Mouse (Mus musculus) neural tube, embryonic 12.5 days (tissue): ENCODE measurements around the gene Asb8. TPM values are rescaled to one million over a fixed set of nuclear protein-coding genes. Genes with fewer than 3 reads are reported as not detected.
A peak's percentile ranks its signal among the peaks of the same experiment; 100 is the strongest.

ENCODE experiments used
- ATAC-seq: fragments of 200-750 bp; cut with Nextera tagmentation; 2 replicates; pipeline ENCODE4 v1.8.0; 2017; ENCODE audit warnings: low read depth, mild to moderate bottlenecking, moderate TSS enrichment, moderate library complexity; ENCODE audit not compliant: low FRiP score
- H3K27ac ChIP-seq: fragments of 300-500 bp; sonication (generic); 2 replicates; pipeline ENCODE4 v1.5.1; 2016
- H3K27me3 ChIP-seq: fragments of 300-500 bp; sonication (generic); replicated peaks from 2 replicates; pipeline ENCODE4 v1.6.1; 2016; ENCODE audit warnings: mild to moderate bottlenecking
- H3K36me3 ChIP-seq: fragments of 300-500 bp; sonication (generic); 2 replicates; pipeline ENCODE4 v1.6.1; 2016; ENCODE audit warnings: mild to moderate bottlenecking
- H3K4me1 ChIP-seq: fragments of 300-500 bp; sonication (generic); 2 replicates; pipeline ENCODE4 v1.6.1; 2016
- H3K4me2 ChIP-seq: fragments of 300-500 bp; sonication (generic); replicated peaks from 2 replicates; pipeline ENCODE4 v1.6.1; 2016; ENCODE audit warnings: mild to moderate bottlenecking
- H3K4me3 ChIP-seq: fragments of 300-500 bp; sonication (generic); 2 replicates; pipeline ENCODE4 v1.5.1; 2016
- H3K9ac ChIP-seq: fragments of 300-500 bp; sonication (generic); 2 replicates; pipeline ENCODE4 v1.6.1; 2016; ENCODE audit warnings: mild to moderate bottlenecking
- H3K9me3 ChIP-seq: fragments of 300-500 bp; sonication (generic); 2 replicates; pipeline ENCODE4 v1.6.1; 2016; ENCODE audit warnings: mild to moderate bottlenecking
- WGBS: fragments of 180-500 bp; shearing (Covaris S2); methylation state at CpG from one replicate; pipeline ENCODE4 v1.1.7; 2016; 5-methylcytosine and 5-hydroxymethylcytosine counted together
- polyA plus RNA-seq: library from polyadenylated mRNA; unstranded; fragments of >200 nt; fragmentation: Nextera tagmentation; extraction: Ambion mirVana; gene quantifications from 2 replicates; pipeline ENCODE4 v1.2.1, GENCODE M21; 2016

Gene Asb8
- polyA plus RNA-seq, 1 experiment from 2014 or later = 51.4 TPM

DNA sequence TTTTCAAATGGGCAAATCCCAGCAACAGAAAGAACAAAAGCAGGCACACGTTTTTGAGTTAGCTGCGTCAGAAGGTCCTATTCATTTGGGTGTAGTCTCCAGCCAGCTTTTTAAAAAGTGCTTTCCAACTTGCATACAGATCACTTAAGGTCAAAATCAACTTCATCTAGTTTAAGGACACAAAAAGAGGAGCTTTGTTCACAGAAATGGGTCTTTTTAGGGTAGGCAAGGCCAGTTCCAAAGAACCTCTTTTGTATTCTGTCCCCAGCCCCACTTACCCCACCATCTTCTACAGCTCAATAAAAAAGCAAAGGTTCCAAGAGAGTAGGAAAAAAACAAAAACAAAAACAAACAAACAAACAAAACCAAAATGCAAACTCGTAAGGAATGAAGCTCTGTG lies 30.8 kb downstream of the Asb8 start:
- H3K9ac ChIP-seq = no peak overlapping the region
- no peak overlapping the region for H3K4me3 ChIP-seq
- no peaks in the 10 kb centered on the region for H3K4me1 ChIP-seq
- H3K4me2 ChIP-seq = no peak overlapping the region
- peaks cover 89% of the 10 kb centered on the region for H3K36me3 ChIP-seq
- WGBS = 79% methylated on average over 3 of the region's 3 CpGs
- no peak overlapping the region for H3K27ac ChIP-seq
- H3K9me3 ChIP-seq = no peaks in the 10 kb centered on the region
- ATAC-seq = no peak
- no peaks in the 10 kb centered on the region for H3K27me3 ChIP-seq

DNA sequence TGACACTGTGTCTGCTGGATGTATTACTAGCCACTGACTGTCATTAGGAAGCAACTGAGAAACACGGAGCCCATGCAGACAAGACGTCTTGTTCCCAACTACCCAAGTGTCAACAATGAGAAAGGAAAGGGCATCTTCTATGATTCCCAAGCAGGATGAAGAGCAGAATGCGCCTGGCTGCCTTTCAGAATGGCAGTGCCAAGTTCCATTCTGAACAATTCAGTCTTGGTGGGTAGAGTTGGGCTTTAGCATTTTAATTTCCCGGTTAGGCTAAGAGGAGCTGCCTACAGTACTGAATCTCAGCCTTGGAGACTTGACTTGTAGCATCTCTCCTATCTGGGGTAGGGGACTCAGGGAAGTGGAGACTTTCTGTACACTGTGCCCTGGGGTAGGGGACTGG lies 31.4 kb downstream of the Asb8 start:
- H3K4me3 ChIP-seq = no peak overlapping the region
- H3K27ac ChIP-seq = no peak overlapping the region
- no peaks in the 10 kb centered on the region for H3K9me3 ChIP-seq
- H3K36me3 ChIP-seq = peaks cover 82% of the 10 kb centered on the region
- no peaks in the 10 kb centered on the region for H3K4me1 ChIP-seq
- no peak for ATAC-seq
- no peak overlapping the region for H3K9ac ChIP-seq
- 93% methylated on average over 4 of the region's 4 CpGs for WGBS
- no peaks in the 10 kb centered on the region for H3K27me3 ChIP-seq
- H3K4me2 ChIP-seq = no peak overlapping the region

DNA sequence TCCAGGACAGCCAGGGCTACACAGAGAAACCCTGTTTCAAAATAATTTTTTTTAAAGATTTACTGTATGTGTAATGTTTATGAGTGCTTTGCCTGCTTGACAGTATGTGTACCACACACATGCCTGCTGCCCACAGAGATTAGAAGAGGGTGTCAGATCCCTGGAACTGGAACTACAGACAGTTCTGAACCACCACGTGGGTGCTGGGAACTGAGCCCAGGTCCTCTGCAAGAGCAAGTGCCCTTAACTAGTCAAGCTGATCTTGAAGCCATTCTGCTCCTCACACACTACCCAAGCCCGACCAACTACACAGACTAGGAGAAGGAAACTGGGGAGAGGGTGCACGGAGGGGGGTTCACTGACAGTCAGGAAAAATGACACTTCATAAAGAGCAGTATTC lies 32.0 kb downstream of the Asb8 start:
- Histone ChIP-seq H3K27me3 (no peaks in the 10 kb centered on the region), H3K9me3 (no peaks in the 10 kb centered on the region), H3K4me3 (no peak overlapping the region), H3K4me1 (no peaks in the 10 kb centered on the region), H3K27ac (no peak overlapping the region), H3K36me3 (peaks cover 82% of the 10 kb centered on the region), H3K4me2 (no peak overlapping the region), H3K9ac (no peak overlapping the region)
- no peak for ATAC-seq
- 94% methylated on average over 3 of the region's 3 CpGs for WGBS

DNA sequence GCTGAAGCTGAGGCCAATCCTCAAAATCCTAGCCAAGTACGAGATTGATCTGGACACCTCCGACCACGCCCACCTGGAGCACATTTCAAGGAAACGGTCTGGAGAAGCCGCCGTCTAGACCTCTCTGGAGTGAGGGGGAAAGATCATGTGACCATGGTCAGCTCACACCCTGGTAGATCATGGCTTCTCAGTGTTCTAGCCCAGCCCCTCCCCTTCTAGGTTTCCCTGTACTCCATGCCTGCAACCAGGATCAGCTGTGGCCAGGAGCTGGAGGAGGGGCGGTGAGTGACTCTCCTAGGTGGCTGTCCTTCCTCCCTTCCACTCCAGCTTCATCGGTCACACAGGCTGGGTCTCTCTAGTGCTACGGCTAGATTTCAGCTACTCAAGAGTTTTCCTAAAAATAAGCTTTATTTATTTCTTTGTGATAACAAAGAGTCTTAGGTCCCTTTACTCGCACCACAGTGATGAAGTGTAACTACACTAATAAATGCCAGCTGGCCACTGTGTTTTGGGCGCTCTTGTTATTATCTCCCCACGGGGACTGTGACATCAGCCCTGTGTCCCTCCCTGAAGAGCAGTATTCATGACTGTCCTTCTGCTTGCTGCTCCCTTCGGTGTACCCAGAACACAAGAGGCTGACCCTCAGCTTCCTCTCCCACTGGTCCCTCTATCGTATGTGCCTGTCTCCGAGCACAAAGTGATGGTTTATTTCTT lies 33.3 kb downstream of the Asb8 start:
- Histone ChIP-seq H3K36me3 (peaks cover 75% of the 10 kb centered on the region), H3K9me3 (no peaks in the 10 kb centered on the region), H3K4me3 (no peak overlapping the region), H3K27ac (no peak overlapping the region), H3K4me2 (no peak overlapping the region), H3K4me1 (no peaks in the 10 kb centered on the region), H3K9ac (no peak overlapping the region), H3K27me3 (no peaks in the 10 kb centered on the region)
- ATAC-seq = no peak
- WGBS = 92% methylated on average over 15 of the region's 15 CpGs

- H3K4me1 ChIP-seq = no peaks in the 10 kb centered on the region
- WGBS = 89% methylated on average over 7 of the region's 7 CpGs
- H3K4me2 ChIP-seq = no peak overlapping the region
- H3K4me3 ChIP-seq = no peak overlapping the region
- H3K27me3 ChIP-seq = no peaks in the 10 kb centered on the region
- peaks cover 73% of the 10 kb centered on the region for H3K36me3 ChIP-seq
- H3K9ac ChIP-seq = no peak overlapping the region
- ATAC-seq = no peak
- no peaks in the 10 kb centered on the region for H3K9me3 ChIP-seq
- H3K27ac ChIP-seq = no peak overlapping the region
Measured at GRCm38 (mm10) chr15:98131451-98131850, 34.0 kb downstream of the Asb8 start.

GRCm38 (mm10) chr15:98131001-98131400 lies 34.4 kb downstream of the Asb8 start:
- WGBS = 94% methylated on average over 4 of the region's 4 CpGs
- Histone ChIP-seq H3K27ac (no peak overlapping the region), H3K9ac (no peak overlapping the region), H3K9me3 (no peaks in the 10 kb centered on the region), H3K36me3 (peaks cover 72% of the 10 kb centered on the region), H3K27me3 (no peaks in the 10 kb centered on the region), H3K4me1 (no peaks in the 10 kb centered on the region), H3K4me2 (no peak overlapping the region), H3K4me3 (no peak overlapping the region)
- no peak for ATAC-seq

- WGBS = 94% methylated on average over 20 of the region's 20 CpGs
- Histone ChIP-seq H3K4me1 (no peaks in the 10 kb centered on the region), H3K27ac (no peak overlapping the region), H3K4me2 (no peak overlapping the region), H3K4me3 (no peak overlapping the region), H3K27me3 (no peaks in the 10 kb centered on the region), H3K9me3 (no peaks in the 10 kb centered on the region), H3K36me3 (peaks cover 72% of the 10 kb centered on the region), H3K9ac (no peak overlapping the region)
- ATAC-seq = no peak
Measured at GRCm38 (mm10) chr15:98120831-98121230, 44.6 kb downstream of the Asb8 start.

DNA sequence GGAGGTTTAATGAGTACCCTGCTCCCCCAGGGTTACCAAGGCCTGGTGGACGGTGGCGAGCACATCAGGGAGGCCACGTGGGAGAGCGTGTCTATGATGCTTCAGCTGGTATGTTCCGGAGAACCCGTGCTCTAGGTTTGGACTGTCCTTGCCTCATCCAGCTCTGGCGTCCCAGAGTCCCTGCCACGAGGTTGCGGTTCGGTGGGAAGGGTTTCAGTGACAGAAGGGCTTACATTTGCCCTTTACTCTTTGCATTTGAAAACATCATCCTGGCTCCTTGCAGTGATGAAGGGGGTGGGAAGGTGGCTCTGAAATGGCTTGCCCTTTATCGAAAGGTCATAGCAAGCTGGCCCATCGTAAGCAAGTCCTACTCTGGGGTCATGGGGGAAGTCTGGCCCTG lies 46.1 kb downstream of the Asb8 start:
- Histone ChIP-seq H3K36me3 (peaks cover 67% of the 10 kb centered on the region), H3K4me1 (no peaks in the 10 kb centered on the region), H3K27ac (no peak overlapping the region), H3K9me3 (no peaks in the 10 kb centered on the region), H3K4me3 (no peak overlapping the region), H3K4me2 (no peak overlapping the region), H3K9ac (no peak overlapping the region), H3K27me3 (no peaks in the 10 kb centered on the region)
- WGBS = 74% methylated on average over 12 of the region's 12 CpGs
- ATAC-seq = no peak

GRCm38 (mm10) chr15:98116287-98116686 lies 49.1 kb downstream of the Asb8 start:
- Histone ChIP-seq H3K4me1 (no peaks in the 10 kb centered on the region), H3K4me3 (no peak overlapping the region), H3K4me2 (no peak overlapping the region), H3K27me3 (no peaks in the 10 kb centered on the region), H3K9ac (no peak overlapping the region), H3K36me3 (peaks cover 51% of the 10 kb centered on the region), H3K9me3 (no peaks in the 10 kb centered on the region), H3K27ac (no peak overlapping the region)
- no peak for ATAC-seq
- 90% methylated on average over 5 of the region's 5 CpGs for WGBS

DNA sequence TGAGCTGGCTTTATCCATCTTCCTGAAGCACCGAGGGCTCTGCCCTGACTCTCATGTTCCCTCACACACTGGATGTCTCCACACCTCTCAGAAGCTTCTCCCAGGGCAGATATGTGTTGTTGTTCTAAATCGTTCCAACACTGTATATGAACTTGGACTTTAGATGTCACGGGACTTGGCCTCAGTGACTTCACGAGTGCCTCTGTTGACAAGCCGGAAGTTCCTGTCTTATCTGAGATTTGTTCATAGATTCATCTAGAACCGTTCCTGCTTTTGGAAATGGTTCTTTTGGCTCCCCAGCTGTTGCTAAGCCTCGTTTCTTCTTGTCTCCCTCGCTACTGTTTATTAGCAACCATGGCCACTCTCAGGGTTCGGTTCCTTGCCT lies 49.7 kb downstream of the Asb8 start:
- no peak overlapping the region for H3K4me2 ChIP-seq
- no peak for ATAC-seq
- no peaks in the 10 kb centered on the region for H3K4me1 ChIP-seq
- peaks cover 46% of the 10 kb centered on the region for H3K36me3 ChIP-seq
- H3K27me3 ChIP-seq = no peaks in the 10 kb centered on the region
- H3K4me3 ChIP-seq = no peak overlapping the region
- WGBS = 91% methylated on average over 9 of the region's 9 CpGs
- no peak overlapping the region for H3K27ac ChIP-seq
- no peaks in the 10 kb centered on the region for H3K9me3 ChIP-seq
- no peak overlapping the region for H3K9ac ChIP-seq

DNA sequence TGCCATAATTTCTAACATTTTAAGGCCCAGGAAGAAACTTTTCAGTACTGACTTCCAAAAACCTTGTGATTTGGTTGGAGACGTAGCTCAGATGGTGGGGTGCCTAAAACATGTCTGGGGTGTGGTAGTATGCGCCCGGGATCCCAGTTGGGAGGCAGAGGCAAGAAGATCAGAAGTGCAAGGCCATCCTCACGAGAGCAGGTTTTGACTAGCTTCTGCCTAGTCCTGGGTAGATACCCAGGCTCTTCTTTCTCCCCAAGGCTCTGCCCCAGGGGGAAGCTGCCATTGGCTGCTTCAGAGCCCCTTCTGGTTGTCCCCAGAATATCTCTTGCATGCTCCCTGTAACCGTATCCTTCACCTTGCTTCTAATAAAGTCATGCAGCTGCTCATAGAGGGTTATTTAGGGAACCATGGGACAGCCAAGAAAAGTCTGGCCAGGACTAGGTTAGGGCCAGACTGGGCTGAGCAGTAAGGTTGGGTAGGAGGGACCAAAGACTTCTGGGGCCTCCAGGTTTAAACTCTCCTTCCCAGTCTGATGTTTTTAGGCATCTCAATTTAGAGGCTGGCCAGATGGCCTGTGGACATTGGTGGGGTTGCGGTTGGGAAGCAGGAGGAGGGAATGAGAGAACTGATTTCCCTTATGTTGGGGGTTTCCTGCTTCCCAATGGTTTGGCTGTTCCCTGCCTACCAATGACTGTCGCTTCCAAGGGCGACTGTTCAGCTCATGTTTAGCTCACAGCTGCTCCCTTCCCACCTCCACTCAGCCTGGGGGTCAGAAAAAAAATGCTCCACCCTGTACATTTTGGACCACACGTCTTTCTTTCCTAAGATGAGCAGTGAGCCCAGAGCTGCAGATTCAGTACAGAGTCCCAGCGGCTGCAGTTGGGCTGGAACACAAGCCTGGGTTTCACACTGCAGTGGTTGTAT lies 50.3 kb downstream of the Asb8 start:
- Histone ChIP-seq H3K4me2 (no peak overlapping the region), H3K4me1 (no peaks in the 10 kb centered on the region), H3K36me3 (peaks cover 39% of the 10 kb centered on the region), H3K9ac (0 out of 2 replicates have a peak overlapping the region, but pooled peaks have one; percentile 17), H3K9me3 (no peaks in the 10 kb centered on the region), H3K4me3 (no peak overlapping the region), H3K27ac (no peak overlapping the region), H3K27me3 (no peaks in the 10 kb centered on the region)
- WGBS = 90% methylated on average over 10 of the region's 10 CpGs
- no peak for ATAC-seq

DNA sequence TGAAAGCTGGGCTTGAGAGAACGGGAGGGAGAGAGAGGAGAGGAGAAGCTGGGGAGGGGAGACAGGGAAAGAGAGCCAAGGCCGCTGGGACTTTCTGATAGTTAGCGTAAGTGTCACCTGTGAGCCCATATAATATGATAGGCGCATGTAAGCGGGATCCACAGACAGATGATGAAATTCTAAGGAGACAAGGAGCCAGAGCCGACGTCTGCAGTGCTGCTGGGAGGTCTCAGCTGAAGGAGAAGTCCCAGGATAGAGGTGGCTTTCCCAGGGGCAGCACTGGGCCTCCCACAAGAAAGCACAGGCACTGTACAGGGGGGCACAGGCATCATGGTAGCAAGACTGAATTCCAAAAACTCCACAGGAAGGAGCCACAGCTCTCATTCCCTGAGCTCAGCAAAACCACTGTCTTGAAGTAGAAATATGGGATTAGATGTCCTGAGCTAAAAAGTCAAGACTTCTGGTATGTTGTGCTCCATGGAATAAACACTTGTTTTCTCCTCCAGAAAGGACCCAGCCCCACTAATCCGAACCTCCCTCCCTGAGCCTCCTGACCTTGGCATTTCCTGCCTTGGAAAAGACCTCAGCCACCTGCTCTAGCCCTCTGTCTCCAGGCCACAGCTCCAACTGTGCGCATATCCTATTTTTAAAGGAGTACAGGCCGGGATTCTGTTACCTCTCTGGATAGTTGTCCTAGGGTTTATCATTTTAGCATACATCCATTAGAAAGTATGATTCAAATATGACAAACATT lies 51.1 kb downstream of the Asb8 start:
- H3K36me3 ChIP-seq = peaks cover 33% of the 10 kb centered on the region
- 81% methylated on average over 10 of the region's 10 CpGs for WGBS

More for the DNA sequence above, 51.1 kb downstream of the Asb8 start:
- Histone ChIP-seq H3K9me3 (no peaks in the 10 kb centered on the region), H3K9ac (no peak overlapping the region), H3K4me1 (no peaks in the 10 kb centered on the region), H3K27me3 (no peaks in the 10 kb centered on the region), H3K27ac (no peak overlapping the region), H3K4me2 (no peak overlapping the region), H3K4me3 (no peak overlapping the region)
- ATAC-seq = no peak
